Mouse (Mus musculus): ENCODE data around the gene Mllt3.

The Mllt3 gene

DNA sequence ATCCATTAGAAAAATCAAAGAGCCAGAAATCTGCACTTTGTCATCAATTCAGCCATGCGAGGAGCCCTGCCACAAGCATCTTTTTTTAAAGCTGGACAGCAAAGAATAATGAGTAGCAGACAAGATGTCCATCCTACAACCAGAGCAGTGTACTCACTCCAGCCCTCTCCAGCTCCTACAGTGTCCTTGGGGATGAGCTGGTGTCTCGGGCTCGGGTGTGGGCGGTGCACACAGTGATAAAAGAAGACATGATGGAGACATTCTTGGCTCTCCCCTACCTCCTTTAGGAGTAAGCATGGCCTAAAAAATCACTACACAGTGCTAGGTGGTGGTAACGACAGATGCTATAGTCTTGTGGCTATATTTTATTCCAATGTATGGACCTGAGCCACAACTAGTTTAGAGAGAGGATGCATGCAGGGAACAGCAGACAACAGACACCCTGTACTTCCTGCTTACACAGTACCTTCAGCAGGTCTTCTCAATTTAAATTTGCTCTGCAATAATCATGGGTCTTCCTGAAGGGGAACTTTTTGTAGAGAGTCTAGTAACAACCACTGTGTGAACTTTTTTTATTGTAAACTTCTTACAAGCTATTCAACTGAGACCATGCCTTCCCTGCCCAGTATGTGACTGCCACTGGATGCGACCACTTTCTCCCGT, 78.6 kb downstream of the Mllt3 start:
- intact Hi-C loops (cut with DNase I): no loop called here

DNA sequence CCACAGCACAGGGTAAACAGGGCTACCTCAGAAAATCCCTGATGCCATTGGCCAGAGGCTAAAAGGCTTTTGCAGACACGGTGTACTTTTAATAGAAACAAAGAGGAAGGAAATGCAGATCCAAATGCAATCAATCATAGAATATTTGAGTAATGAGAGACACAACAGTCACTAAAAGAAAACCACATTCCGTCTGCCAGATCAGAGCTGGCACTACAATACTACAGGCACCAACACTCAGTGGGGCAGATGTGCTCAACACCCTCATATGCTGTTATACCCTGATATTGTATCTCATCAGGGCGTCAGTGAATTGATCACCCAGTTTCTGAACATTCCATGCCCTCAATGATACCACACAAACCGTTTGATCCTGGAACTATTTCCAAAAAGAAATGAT, 79.4 kb downstream of the Mllt3 start:
- intact Hi-C loops (cut with DNase I): no loop called here

GRCm38 (mm10) chr4:87953268-87953667, 79.9 kb downstream of the Mllt3 start:
- intact Hi-C loops (cut with DNase I): no loop called here

GRCm38 (mm10) chr4:87949451-87949850, 83.7 kb downstream of the Mllt3 start:
- intact Hi-C loops (cut with DNase I): no loop called here

- intact Hi-C loops (cut with DNase I): no loop called here
Observed at GRCm38 (mm10) chr4:87944320-87944719, 88.8 kb downstream of the Mllt3 start.

GRCm38 (mm10) chr4:87942921-87943403, 90.2 kb downstream of the Mllt3 start:
- intact Hi-C loops (cut with DNase I): no loop called here

GRCm38 (mm10) chr4:87939474-87940154, 93.5 kb downstream of the Mllt3 start:
- intact Hi-C loops (cut with DNase I): no loop called here

DNA sequence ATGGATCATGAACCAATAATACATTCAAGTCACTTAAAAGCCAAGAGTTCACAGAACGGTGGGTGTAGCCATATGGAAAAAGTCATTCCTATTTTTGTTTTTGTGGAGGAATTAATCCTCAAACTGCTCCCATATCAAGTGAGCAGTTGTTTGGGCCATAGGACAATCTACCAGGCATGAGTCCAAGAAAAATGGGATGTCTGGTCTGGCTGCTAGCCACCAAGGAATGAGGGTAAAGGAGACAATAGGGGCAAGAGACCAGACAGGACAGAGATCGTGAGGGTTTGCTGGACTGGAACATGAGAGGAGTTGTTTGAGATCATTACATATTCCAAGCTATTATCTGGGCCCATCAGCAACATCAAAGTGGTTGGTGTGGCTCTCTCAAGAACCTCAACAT, 96.8 kb downstream of the Mllt3 start:
- intact Hi-C loops (cut with DNase I): no loop called here

DNA sequence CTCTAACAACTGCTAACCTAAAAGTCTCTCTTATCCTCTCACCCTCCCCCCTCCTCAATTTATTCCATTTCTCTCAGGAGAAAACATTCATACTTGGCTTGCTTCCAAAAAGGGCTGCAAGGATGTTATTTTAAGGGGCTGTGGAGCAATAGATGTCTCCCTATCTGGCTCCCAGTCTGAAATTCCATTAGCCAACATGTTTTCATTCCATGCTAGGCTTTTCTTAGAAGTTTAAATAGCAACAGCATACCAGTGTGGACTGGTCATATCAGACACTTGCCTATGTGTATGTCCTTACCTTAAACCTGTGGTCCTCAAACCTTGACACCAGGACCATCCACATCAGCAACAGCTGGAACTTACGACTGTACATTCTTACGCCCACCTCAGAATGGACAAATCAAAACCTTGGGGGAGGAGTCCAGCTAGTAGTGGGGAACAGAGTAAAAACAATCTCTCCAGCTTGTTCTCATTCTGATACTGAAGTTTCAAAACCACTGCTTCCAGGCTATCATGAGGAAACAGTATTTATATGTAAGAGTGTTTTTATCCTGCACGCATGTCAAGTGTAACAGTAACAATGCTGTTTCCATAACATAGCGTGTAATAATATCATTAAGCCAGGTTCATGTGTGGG, 99.3 kb downstream of the Mllt3 start:
- intact Hi-C loops (cut with DNase I): no loop called here

GRCm38 (mm10) chr4:87930356-87931245, 102.6 kb downstream of the Mllt3 start:
- intact Hi-C loops (cut with DNase I): no loop called here

DNA sequence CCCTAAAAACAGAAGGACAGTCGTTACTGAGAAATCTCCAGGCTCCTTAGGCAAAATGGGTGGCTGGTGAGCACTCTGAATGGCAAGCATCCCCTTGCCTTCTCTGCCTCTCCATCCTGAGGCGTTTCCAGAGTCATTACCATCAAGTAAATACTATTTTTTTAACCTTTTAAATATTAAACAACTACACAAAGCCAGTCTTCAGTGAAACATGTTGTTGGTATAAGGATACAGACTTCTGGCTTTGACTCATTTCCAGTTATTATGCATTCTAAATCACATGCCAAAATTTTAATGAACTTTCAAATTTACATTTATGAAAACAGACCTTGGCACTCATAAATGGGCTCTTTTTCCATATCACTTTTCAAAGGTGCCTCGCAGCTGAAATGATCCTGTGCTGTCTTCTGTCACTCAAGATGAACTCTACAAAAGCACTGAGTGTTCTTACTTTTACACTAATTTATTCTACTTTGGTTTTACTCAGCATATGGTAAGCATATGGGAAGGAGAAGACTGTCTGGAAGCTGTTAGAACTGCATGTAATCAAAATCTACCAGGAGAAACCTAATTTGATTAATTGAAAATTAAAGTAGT, 104.5 kb downstream of the Mllt3 start:
- intact Hi-C loops (cut with DNase I): no loop called here

GRCm38 (mm10) chr4:87927354-87927753, 105.8 kb downstream of the Mllt3 start:
- intact Hi-C loops (cut with DNase I): no loop called here

DNA sequence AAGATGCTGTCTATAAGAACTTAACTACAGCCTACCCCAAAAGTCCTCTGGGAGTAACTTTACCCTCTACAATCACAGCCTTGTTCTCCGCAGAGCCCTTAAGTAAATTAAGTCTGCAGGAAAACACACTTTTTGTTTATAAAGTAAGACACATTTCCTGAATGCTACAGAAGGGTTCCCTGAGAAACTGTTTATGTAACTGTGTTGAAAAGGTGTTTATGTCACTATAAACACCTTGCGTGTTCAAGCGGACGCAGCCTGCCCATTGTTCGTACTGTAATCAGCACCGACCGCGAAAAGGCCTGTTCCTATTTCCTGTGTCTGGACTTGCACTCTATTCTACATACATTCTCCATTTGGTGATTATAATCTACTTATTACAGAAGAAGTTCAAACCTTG, 112.5 kb downstream of the Mllt3 start:
- intact Hi-C loops (cut with DNase I): no loop called here

- intact Hi-C loops (cut with DNase I): no loop called here
Observed at GRCm38 (mm10) chr4:87911172-87911994, 121.8 kb downstream of the Mllt3 start.

DNA sequence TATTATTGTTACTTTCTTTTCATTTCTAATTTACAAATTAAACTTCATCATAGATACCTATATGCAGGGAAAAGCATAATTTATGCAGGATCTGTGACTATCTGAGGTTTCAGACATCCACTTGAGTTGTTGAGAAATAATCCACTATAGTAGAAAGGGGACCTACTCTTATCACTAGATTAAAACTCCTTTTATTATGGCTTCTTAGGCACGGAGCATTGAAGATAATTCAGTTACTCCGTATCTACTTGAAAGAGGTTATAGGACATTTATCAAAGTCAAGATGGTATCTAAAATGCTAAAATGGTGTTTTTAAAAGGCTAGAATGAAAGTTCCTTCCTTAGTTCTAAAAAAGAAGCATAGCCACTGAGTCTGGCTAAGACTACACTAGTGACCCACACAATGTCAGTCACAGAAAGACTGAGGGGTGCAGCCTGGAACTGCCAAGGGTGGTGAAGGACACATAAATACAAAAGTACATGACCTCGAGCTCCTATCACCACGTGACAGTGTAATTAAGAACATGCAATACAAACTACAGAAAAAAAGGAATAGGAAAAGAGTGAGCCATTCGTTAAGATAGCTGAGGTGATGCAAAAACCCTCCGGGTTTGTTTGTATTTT, 127.9 kb downstream of the Mllt3 start:
- intact Hi-C loops (cut with DNase I): loop anchor here (10.0 kb wide), 1 partner anchor 110 kb away; no protein-coding TSS in a partner anchor

GRCm38 (mm10) chr4:87904722-87905121, 128.4 kb downstream of the Mllt3 start:
- intact Hi-C loops (cut with DNase I): loop anchor here (10.0 kb wide), 1 partner anchor 110 kb away; no protein-coding TSS in a partner anchor

DNA sequence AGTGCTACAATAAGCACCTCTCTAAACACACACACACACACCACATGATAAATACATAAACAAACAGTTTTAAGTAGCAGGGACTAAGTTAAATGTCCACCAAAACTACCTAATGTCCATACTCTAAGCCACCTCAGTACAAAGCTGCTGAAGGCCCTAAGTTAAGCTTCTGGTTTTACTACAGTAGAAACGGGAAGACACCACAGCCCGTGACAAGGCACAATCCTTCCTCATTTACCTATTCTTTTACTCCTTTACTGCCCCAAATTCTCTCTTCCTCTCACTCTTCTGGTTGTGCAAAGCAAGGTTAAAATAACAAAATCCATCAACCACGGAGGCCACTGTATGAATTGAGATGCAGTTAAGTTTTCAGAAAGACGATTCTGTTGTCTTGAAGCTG, 130.6 kb downstream of the Mllt3 start:
- intact Hi-C loops (cut with DNase I): loop anchor here (10.0 kb wide), 1 partner anchor 108 kb away; no protein-coding TSS in a partner anchor

GRCm38 (mm10) chr4:87901166-87901565, 132.0 kb downstream of the Mllt3 start:
- intact Hi-C loops (cut with DNase I): loop anchor here (10.0 kb wide), 1 partner anchor 106 kb away; no protein-coding TSS in a partner anchor

GRCm38 (mm10) chr4:87893498-87893897, 139.7 kb downstream of the Mllt3 start:
- intact Hi-C loops (cut with DNase I): no loop called here

Data from adrenal gland (tissue).